In genomic region chr13:110692696-110693095, GRCm38 (mm10) we compare ENCODE assay signal across 22 mouse cellular contexts.
A peak's percentile ranks its signal among the peaks of the same experiment; 100 is the strongest.
DNase-seq lines count a peak whose midpoint lies in the region; ATAC-seq and TF ChIP-seq lines count a peak whose summit lies in the region.
"Had no signal": no experiment of that assay in that cellular context is flagged by ENCODE, and none has a peak within 500 bp of the region (broad histone marks: within the 10 kb centered on the region; RNA-seq: fewer than 3 reads in every experiment).

No protein-coding gene starts in this region.

- H3K4me1 ChIP-seq in forebrain, embryonic 16.5 days (replicated peaks; ENCODE audit: control insufficient read depth, insufficient read depth, low read length), result peaks cover 11% of the 10 kb centered on the region
- H3K4me1 ChIP-seq in forebrain, embryonic 15.5 days, result peaks cover 16% of the 10 kb centered on the region
- peaks cover 63% of the 10 kb centered on the region for H3K4me1 ChIP-seq in heart, embryonic 13.5 days
- H3K4me1 ChIP-seq in midbrain, embryonic 11.5 days (ENCODE audit: control insufficient read depth, insufficient read depth, low read length), result no peaks in the 10 kb centered on the region
- 0 out of 2 replicates have a peak, but pooled peaks cover 3% of the 10 kb centered on the region for H3K4me1 ChIP-seq in midbrain, embryonic 13.5 days (replicated peaks)
- peaks cover 10% of the 10 kb centered on the region for H3K4me1 ChIP-seq in lung, adult 2 months (ENCODE audit: control insufficient read depth, insufficient read depth, low read length)
- H3K4me1 ChIP-seq: forebrain, embryonic 12.5 days; hindbrain, embryonic 12.5 days had no signal

- ATAC-seq in forebrain, embryonic 16.5 days, result peak; percentile 16; the same call in 1 of the 2 replicates
- no peak for ATAC-seq in forebrain, embryonic 15.5 days (replicated peaks)
- ATAC-seq in heart, embryonic 13.5 days (ENCODE audit: extremely low read depth, insufficient number of reproducible peaks, low FRiP score, low TSS enrichment), result no peak
- no peak for ATAC-seq in midbrain, embryonic 11.5 days (ENCODE audit: low FRiP score)
- no peak for ATAC-seq in midbrain, embryonic 13.5 days
- ATAC-seq: CD4-positive, CD25-positive, alpha-beta regulatory T cell, adult 4 months; intestine, postnatal 0 days had no signal

- no peak overlapping the region for H3K4me2 ChIP-seq in forebrain, embryonic 16.5 days (ENCODE audit: low read length)
- no peak overlapping the region for H3K4me2 ChIP-seq in forebrain, embryonic 15.5 days (replicated peaks)
- H3K4me2 ChIP-seq in heart, embryonic 13.5 days, result no peak overlapping the region
- H3K4me2 ChIP-seq in midbrain, embryonic 11.5 days, result no peak overlapping the region
- H3K4me2 ChIP-seq in midbrain, embryonic 13.5 days (replicated peaks), result no peak overlapping the region
- H3K4me2 ChIP-seq: forebrain, embryonic 12.5 days; heart, embryonic 12.5 days; hindbrain, embryonic 12.5 days; hindbrain, embryonic 15.5 days had no signal

- no peak overlapping the region for H3K9ac ChIP-seq in forebrain, embryonic 16.5 days (replicated peaks; ENCODE audit: low read depth, low read length)
- H3K9ac ChIP-seq in forebrain, embryonic 15.5 days (replicated peaks), result no peak overlapping the region
- no peak overlapping the region for H3K9ac ChIP-seq in heart, embryonic 13.5 days
- H3K9ac ChIP-seq in midbrain, embryonic 11.5 days (ENCODE audit: low read length), result no peak overlapping the region
- H3K9ac ChIP-seq in midbrain, embryonic 13.5 days (replicated peaks), result no peak overlapping the region
- H3K9ac ChIP-seq: forebrain, embryonic 12.5 days; heart, embryonic 12.5 days; hindbrain, embryonic 12.5 days; hindbrain, embryonic 15.5 days had no signal

- no peaks in the 10 kb centered on the region for H3K27me3 ChIP-seq in forebrain, embryonic 16.5 days (replicated peaks; ENCODE audit: control insufficient read depth, insufficient read depth, low read length)
- no peaks in the 10 kb centered on the region for H3K27me3 ChIP-seq in forebrain, embryonic 15.5 days
- no peaks in the 10 kb centered on the region for H3K27me3 ChIP-seq in heart, embryonic 13.5 days (replicated peaks)
- peaks cover 35% of the 10 kb centered on the region for H3K27me3 ChIP-seq in midbrain, embryonic 11.5 days (ENCODE audit: control insufficient read depth, insufficient read depth, low read length)
- peaks cover 13% of the 10 kb centered on the region for H3K27me3 ChIP-seq in midbrain, embryonic 13.5 days
- H3K27me3 ChIP-seq: forebrain, embryonic 12.5 days; heart, embryonic 12.5 days; hindbrain, embryonic 12.5 days; hindbrain, embryonic 15.5 days had no signal

- H3K9me3 ChIP-seq in forebrain, embryonic 16.5 days (ENCODE audit: control insufficient read depth, low read length), result no peaks in the 10 kb centered on the region
- no peaks in the 10 kb centered on the region for H3K9me3 ChIP-seq in forebrain, embryonic 15.5 days
- no peaks in the 10 kb centered on the region for H3K9me3 ChIP-seq in heart, embryonic 13.5 days
- no peaks in the 10 kb centered on the region for H3K9me3 ChIP-seq in midbrain, embryonic 11.5 days (ENCODE audit: control insufficient read depth, low read length)
- no peaks in the 10 kb centered on the region for H3K9me3 ChIP-seq in midbrain, embryonic 13.5 days
- H3K9me3 ChIP-seq: forebrain, embryonic 12.5 days; heart, embryonic 12.5 days; hindbrain, embryonic 12.5 days; hindbrain, embryonic 15.5 days had no signal

- WGBS in forebrain, embryonic 16.5 days, result 36% methylated on average over 5 of the region's 5 CpGs
- WGBS in forebrain, embryonic 15.5 days, result 34% methylated on average over 5 of the region's 5 CpGs
- 66% methylated on average over 5 of the region's 5 CpGs for WGBS in heart, embryonic 13.5 days
- 87% methylated on average over 5 of the region's 5 CpGs for WGBS in midbrain, embryonic 11.5 days
- WGBS in midbrain, embryonic 13.5 days, result 84% methylated on average over 5 of the region's 5 CpGs
- WGBS in lung, adult 2 months, result 44% methylated on average over 5 of the region's 5 CpGs

- H3K4me3 ChIP-seq in forebrain, embryonic 16.5 days (replicated peaks; ENCODE audit: low read length), result no peak overlapping the region
- H3K4me3 ChIP-seq in forebrain, embryonic 15.5 days, result no peak overlapping the region
- H3K4me3 ChIP-seq in heart, embryonic 13.5 days, result no peak overlapping the region
- no peak overlapping the region for H3K4me3 ChIP-seq in midbrain, embryonic 11.5 days (ENCODE audit: low read depth, low read length)
- no peak overlapping the region for H3K4me3 ChIP-seq in midbrain, embryonic 13.5 days (replicated peaks)
- no peak overlapping the region for H3K4me3 ChIP-seq in lung, adult 2 months (replicated peaks; ENCODE audit: extremely low read depth, low read depth, low read length)
- H3K4me3 ChIP-seq: forebrain, embryonic 12.5 days; heart, embryonic 12.5 days; hindbrain, embryonic 12.5 days; hindbrain, embryonic 15.5 days had no signal

- TF ChIP-seq CTCF in lung, adult 2 months (IDR thresholded peaks at IDR 0.05; ENCODE audit: insufficient read depth, low read length), result no peak

- H3K36me3 ChIP-seq in forebrain, embryonic 16.5 days (ENCODE audit: control insufficient read depth, insufficient read depth), result no peaks in the 10 kb centered on the region
- no peaks in the 10 kb centered on the region for H3K36me3 ChIP-seq in forebrain, embryonic 15.5 days
- no peaks in the 10 kb centered on the region for H3K36me3 ChIP-seq in heart, embryonic 13.5 days
- H3K36me3 ChIP-seq in midbrain, embryonic 11.5 days (ENCODE audit: control insufficient read depth, insufficient read depth, low read length), result no peaks in the 10 kb centered on the region
- H3K36me3 ChIP-seq in midbrain, embryonic 13.5 days, result no peaks in the 10 kb centered on the region
- H3K36me3 ChIP-seq: forebrain, embryonic 12.5 days; heart, embryonic 12.5 days; hindbrain, embryonic 12.5 days; hindbrain, embryonic 15.5 days had no signal

- no peak for DNase-seq in heart, postnatal 10 days
- DNase-seq in midbrain, embryonic 11.5 days (ENCODE audit: low spot score, missing footprints), result peak; percentile 72
- DNase-seq in lung, adult 2 months, result no peak
- DNase-seq: adrenal gland, adult 2 months; adrenal gland, postnatal 14 days; cerebellum, adult 18-20 months; cerebellum, adult 9-10 months; cerebellum, postnatal 14 days; gastrocnemius, postnatal 10 days; gastrocnemius, postnatal 36 days; heart, postnatal 14 days; kidney, adult 2 months had no signal

- no peak overlapping the region for H3K27ac ChIP-seq in forebrain, embryonic 16.5 days (ENCODE audit: low read length)
- no peak overlapping the region for H3K27ac ChIP-seq in forebrain, embryonic 15.5 days (replicated peaks)
- peak overlapping the region; percentile 39 for H3K27ac ChIP-seq in heart, embryonic 13.5 days (replicated peaks)
- H3K27ac ChIP-seq in midbrain, embryonic 11.5 days (ENCODE audit: low read depth, low read length), result no peak overlapping the region
- no peak overlapping the region for H3K27ac ChIP-seq in midbrain, embryonic 13.5 days
- H3K27ac ChIP-seq: forebrain, embryonic 12.5 days; hindbrain, embryonic 12.5 days; hindbrain, embryonic 15.5 days had no signal

- no peak for TF ChIP-seq POLR2A in lung, adult 2 months (IDR thresholded peaks at IDR 0.05; ENCODE audit: borderline replicate concordance, extremely low read depth, low read depth, low read length)

- intact Hi-C loops in heart, postnatal 10 days (cut with DNase I), result no loop called here
